Mouse (Mus musculus) liver, embryonic 13.5 days (tissue): ENCODE results near the gene Theg. TPM values are rescaled to one million over a fixed set of nuclear protein-coding genes. Genes with fewer than 3 reads are reported as not detected.

Source experiments
- ATAC-seq: fragments of 200-750 bp; cut with Nextera tagmentation; 2 replicates; pipeline ENCODE4 v1.8.0; 2017; ENCODE audit warnings: low read depth, mild to moderate bottlenecking, moderate number of reproducible peaks, moderate library complexity
- DNase-seq: peaks from one replicate; pipeline ENCODE4 v3.0.0; 2022
- H3K27ac ChIP-seq: fragments of 300-500 bp; sonication (generic); 2 replicates; pipeline ENCODE4 v1.5.1; 2015; ENCODE audit warnings: moderate library complexity, mild to moderate bottlenecking, inconsistent platforms
- H3K27me3 ChIP-seq: fragments of 300-500 bp; sonication (generic); 2 replicates; pipeline ENCODE4 v1.6.1; 2015; ENCODE audit warnings: mild to moderate bottlenecking, inconsistent platforms
- H3K36me3 ChIP-seq: fragments of 300-500 bp; sonication (generic); 2 replicates; pipeline ENCODE4 v1.6.1; 2015; ENCODE audit warnings: mild to moderate bottlenecking, inconsistent platforms
- H3K4me1 ChIP-seq: fragments of 300-500 bp; sonication (generic); replicated peaks from 2 replicates; pipeline ENCODE4 v1.6.1; 2015; ENCODE audit warnings: inconsistent platforms
- H3K4me2 ChIP-seq: fragments of 300-500 bp; sonication (generic); 2 replicates; pipeline ENCODE4 v1.6.1; 2015; ENCODE audit warnings: inconsistent platforms, mild to moderate bottlenecking, moderate library complexity
- H3K4me3 ChIP-seq: fragments of 300-500 bp; sonication (generic); replicated peaks from 2 replicates; pipeline ENCODE4 v1.5.1; 2015; ENCODE audit warnings: mild to moderate bottlenecking, inconsistent platforms
- H3K9ac ChIP-seq: fragments of 300-500 bp; sonication (generic); 2 replicates; pipeline ENCODE4 v1.6.1; 2015; ENCODE audit warnings: mild to moderate bottlenecking, inconsistent platforms
- H3K9me3 ChIP-seq: fragments of 300-500 bp; sonication (generic); replicated peaks from 2 replicates; pipeline ENCODE4 v1.6.1; 2016; ENCODE audit warnings: inconsistent platforms
- WGBS: fragments of 180-500 bp; shearing (Covaris S2); methylation state at CpG from one replicate; pipeline ENCODE4 v1.1.7; 2015; ENCODE audit not compliant: insufficient replicate concordance; 5-methylcytosine and 5-hydroxymethylcytosine counted together
- polyA plus RNA-seq: library from polyadenylated mRNA; unstranded; fragments of >200 nt; fragmentation: Nextera tagmentation; extraction: Ambion mirVana; gene quantifications from 2 replicates; pipeline ENCODE4 v1.2.1, GENCODE M21; 2015

Theg gene
- polyA plus RNA-seq, 1 experiment from 2014 or later, result not detected

GRCm38 (mm10) chr10:79578891-79579290 lies 8.2 kb downstream of the Theg start:
- Histone ChIP-seq H3K27ac (no peak overlapping the region), H3K4me3 (no peak overlapping the region), H3K36me3 (no peaks in the 10 kb centered on the region), H3K27me3 (0 out of 2 replicates have a peak, but pooled peaks cover 4% of the 10 kb centered on the region), H3K4me2 (no peak overlapping the region), H3K4me1 (no peaks in the 10 kb centered on the region), H3K9me3 (no peaks in the 10 kb centered on the region), H3K9ac (no peak overlapping the region)
- 51% methylated on average over 7 of the region's 7 CpGs for WGBS
- ATAC-seq, result no peak
- no peak for DNase-seq

- 63% methylated on average over 9 of the region's 9 CpGs for WGBS
- 0 out of 2 replicates have a peak, but pooled peaks cover 4% of the 10 kb centered on the region for H3K27me3 ChIP-seq
- H3K4me3 ChIP-seq, result no peak overlapping the region
- ATAC-seq (no peak), DNase-seq (no peak)
- H3K36me3 ChIP-seq, result no peaks in the 10 kb centered on the region
- H3K9ac ChIP-seq, result no peak overlapping the region
- no peak overlapping the region for H3K27ac ChIP-seq
- no peaks in the 10 kb centered on the region for H3K4me1 ChIP-seq
- no peak overlapping the region for H3K4me2 ChIP-seq
- H3K9me3 ChIP-seq, result no peaks in the 10 kb centered on the region
Observed at GRCm38 (mm10) chr10:79578276-79578675, 8.9 kb downstream of the Theg start.

GRCm38 (mm10) chr10:79577376-79577775 lies 9.8 kb downstream of the Theg start:
- no peaks in the 10 kb centered on the region for H3K36me3 ChIP-seq
- H3K4me2 ChIP-seq, result no peak overlapping the region
- no peak overlapping the region for H3K9ac ChIP-seq
- H3K4me1 ChIP-seq, result no peaks in the 10 kb centered on the region
- H3K27me3 ChIP-seq, result 0 out of 2 replicates have a peak, but pooled peaks cover 4% of the 10 kb centered on the region
- no peak overlapping the region for H3K4me3 ChIP-seq
- WGBS, result 55% methylated on average over 4 of the region's 4 CpGs
- DNase-seq (no peak), ATAC-seq (no peak)
- H3K27ac ChIP-seq, result no peak overlapping the region
- no peaks in the 10 kb centered on the region for H3K9me3 ChIP-seq

- Histone ChIP-seq H3K27ac (no peak overlapping the region), H3K27me3 (0 out of 2 replicates have a peak, but pooled peaks cover 4% of the 10 kb centered on the region), H3K36me3 (no peaks in the 10 kb centered on the region), H3K4me1 (no peaks in the 10 kb centered on the region), H3K4me3 (no peak overlapping the region), H3K9me3 (no peaks in the 10 kb centered on the region), H3K4me2 (no peak overlapping the region), H3K9ac (no peak overlapping the region)
- no peak for DNase-seq
- no peak for ATAC-seq
- WGBS, result 58% methylated on average over 6 of the region's 6 CpGs
Observed at GRCm38 (mm10) chr10:79575754-79576153, 11.4 kb downstream of the Theg start.

- Histone ChIP-seq H3K9ac (no peak overlapping the region), H3K4me3 (no peak overlapping the region), H3K9me3 (no peaks in the 10 kb centered on the region), H3K36me3 (no peaks in the 10 kb centered on the region), H3K27ac (no peak overlapping the region), H3K4me1 (no peaks in the 10 kb centered on the region), H3K27me3 (no peaks in the 10 kb centered on the region), H3K4me2 (no peak overlapping the region)
- DNase-seq (no peak), ATAC-seq (no peak)
- WGBS, result 65% methylated on average over 6 of the region's 6 CpGs
Observed at GRCm38 (mm10) chr10:79574796-79575195, 12.3 kb downstream of the Theg start.

- Histone ChIP-seq H3K9ac (no peak overlapping the region), H3K9me3 (no peaks in the 10 kb centered on the region), H3K4me1 (no peaks in the 10 kb centered on the region), H3K27ac (no peak overlapping the region), H3K27me3 (no peaks in the 10 kb centered on the region), H3K4me3 (no peak overlapping the region), H3K36me3 (no peaks in the 10 kb centered on the region), H3K4me2 (no peak overlapping the region)
- DNase-seq, result no peak
- ATAC-seq, result no peak
- 63% methylated on average over 8 of the region's 8 CpGs for WGBS
Observed at GRCm38 (mm10) chr10:79574350-79574749, 12.8 kb downstream of the Theg start.

- Histone ChIP-seq H3K4me3 (no peak overlapping the region), H3K27ac (no peak overlapping the region), H3K4me1 (no peaks in the 10 kb centered on the region), H3K9ac (no peak overlapping the region), H3K9me3 (no peaks in the 10 kb centered on the region), H3K27me3 (no peaks in the 10 kb centered on the region), H3K36me3 (no peaks in the 10 kb centered on the region), H3K4me2 (no peak overlapping the region)
- ATAC-seq, result no peak
- DNase-seq, result no peak
- WGBS, result 75% methylated on average over 6 of the region's 6 CpGs
Observed at GRCm38 (mm10) chr10:79573611-79574010, 13.5 kb downstream of the Theg start.

- H3K4me2 ChIP-seq, result no peak overlapping the region
- WGBS, result 69% methylated on average over 2 of the region's 2 CpGs
- ATAC-seq, result no peak
Observed at GRCm38 (mm10) chr10:79571314-79571713, 15.8 kb downstream of the Theg start.

GRCm38 (mm10) chr10:79569921-79570320 lies 17.2 kb downstream of the Theg start:
- DNase-seq (no peak), ATAC-seq (no peak)
- Histone ChIP-seq H3K36me3 (no peaks in the 10 kb centered on the region), H3K4me1 (no peaks in the 10 kb centered on the region), H3K9ac (no peak overlapping the region), H3K27me3 (no peaks in the 10 kb centered on the region), H3K27ac (no peak overlapping the region), H3K9me3 (no peaks in the 10 kb centered on the region), H3K4me2 (no peak overlapping the region), H3K4me3 (no peak overlapping the region)
- WGBS, result 77% methylated on average over 5 of the region's 5 CpGs

More at GRCm38 (mm10) chr10:79571314-79571713, 15.8 kb downstream of the Theg start:
- Histone ChIP-seq H3K36me3 (no peaks in the 10 kb centered on the region), H3K4me3 (no peak overlapping the region), H3K27me3 (no peaks in the 10 kb centered on the region), H3K27ac (no peak overlapping the region), H3K9me3 (no peaks in the 10 kb centered on the region), H3K9ac (no peak overlapping the region), H3K4me1 (no peaks in the 10 kb centered on the region)
- no peak for DNase-seq

- Histone ChIP-seq H3K4me1 (peaks cover 6% of the 10 kb centered on the region), H3K9ac (no peak overlapping the region), H3K27me3 (no peaks in the 10 kb centered on the region), H3K4me3 (no peak overlapping the region), H3K9me3 (no peaks in the 10 kb centered on the region), H3K36me3 (no peaks in the 10 kb centered on the region), H3K4me2 (no peak overlapping the region), H3K27ac (no peak overlapping the region)
- no peak for DNase-seq
- WGBS, result 65% methylated on average over 2 of the region's 2 CpGs
- ATAC-seq, result no peak
Observed at GRCm38 (mm10) chr10:79559716-79560115, 27.4 kb downstream of the Theg start.

GRCm38 (mm10) chr10:79557496-79557895 lies 29.6 kb downstream of the Theg start:
- Histone ChIP-seq H3K27ac (no peak overlapping the region), H3K4me1 (peaks cover 25% of the 10 kb centered on the region), H3K9ac (no peak overlapping the region), H3K4me3 (no peak overlapping the region), H3K9me3 (no peaks in the 10 kb centered on the region), H3K27me3 (no peaks in the 10 kb centered on the region), H3K36me3 (no peaks in the 10 kb centered on the region), H3K4me2 (no peak overlapping the region)
- DNase-seq, result no peak
- no peak for ATAC-seq
- 74% methylated on average over 5 of the region's 5 CpGs for WGBS

GRCm38 (mm10) chr10:79556951-79557350 lies 30.2 kb downstream of the Theg start:
- H3K27ac ChIP-seq, result no peak overlapping the region
- H3K4me3 ChIP-seq, result no peak overlapping the region
- no peaks in the 10 kb centered on the region for H3K9me3 ChIP-seq
- no peak overlapping the region for H3K9ac ChIP-seq
- H3K4me1 ChIP-seq, result peaks cover 29% of the 10 kb centered on the region
- DNase-seq (no peak), ATAC-seq (no peak)
- H3K27me3 ChIP-seq, result no peaks in the 10 kb centered on the region
- WGBS, result 72% methylated on average over 5 of the region's 5 CpGs
- no peak overlapping the region for H3K4me2 ChIP-seq
- no peaks in the 10 kb centered on the region for H3K36me3 ChIP-seq
